In the genomic region with DNA sequence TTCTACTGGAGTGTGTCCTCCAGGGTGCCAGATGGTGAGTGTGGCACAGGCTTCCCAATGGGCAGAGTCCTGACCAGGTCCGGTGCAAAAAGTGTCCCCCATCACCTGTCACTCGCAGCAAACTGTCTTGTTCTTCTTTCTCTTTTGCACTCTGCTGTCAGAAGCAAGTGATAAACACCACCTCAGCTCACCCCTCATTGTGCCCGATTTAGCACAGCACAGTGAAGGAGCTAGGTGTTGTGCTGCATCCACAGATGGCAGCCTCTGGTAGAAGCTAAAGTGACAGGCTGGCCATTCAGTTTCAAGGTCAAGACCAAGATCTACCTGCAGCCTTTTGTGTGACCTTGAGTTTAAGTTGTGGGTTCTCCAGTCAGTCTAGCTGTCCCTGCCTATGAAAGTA, we compare ENCODE assay signal across 21 mouse cellular contexts.
"Had no signal": no experiment of that assay in that cellular context is flagged by ENCODE, and none has a peak within 500 bp of the region (broad histone marks: within the 10 kb centered on the region; RNA-seq: fewer than 3 reads in every experiment).

No protein-coding gene starts in this region.

- H3K27me3 ChIP-seq: limb, embryonic 15.5 days; neural tube, embryonic 12.5 days; stomach, embryonic 15.5 days had no signal

- H3K36me3 ChIP-seq: limb, embryonic 12.5 days; limb, embryonic 15.5 days; midbrain, embryonic 12.5 days; midbrain, embryonic 15.5 days; neural tube, embryonic 12.5 days; neural tube, embryonic 15.5 days; stomach, embryonic 15.5 days had no signal

- H3K4me2 ChIP-seq: limb, embryonic 12.5 days; limb, embryonic 15.5 days; liver, embryonic 11.5 days; lung, embryonic 14.5 days; midbrain, embryonic 12.5 days; midbrain, embryonic 15.5 days; neural tube, embryonic 12.5 days; neural tube, embryonic 15.5 days; stomach, embryonic 15.5 days had no signal

- ATAC-seq: liver, postnatal 0 days; lung, postnatal 0 days; midbrain, embryonic 15.5 days had no signal

- H3K9me3 ChIP-seq: midbrain, embryonic 15.5 days; stomach, embryonic 15.5 days had no signal

- DNase-seq: kidney, postnatal 10 days; kidney, postnatal 36 days; layer of hippocampus, postnatal 36 days; liver, postnatal 0 days; lung, embryonic 14.5 days; right cerebral cortex, adult 18-20 months; right cerebral cortex, postnatal 14 days; spleen, adult 18-20 months; thymus, postnatal 25 days had no signal

- H3K27ac ChIP-seq: left cerebral cortex, adult 2 months; limb, embryonic 12.5 days; limb, embryonic 15.5 days; liver, embryonic 14.5 days; macrophage; midbrain, embryonic 12.5 days; midbrain, embryonic 15.5 days; neural tube, embryonic 12.5 days; neural tube, embryonic 15.5 days; stomach, embryonic 15.5 days had no signal

- H3K4me3 ChIP-seq: left cerebral cortex, adult 2 months; limb, embryonic 12.5 days; limb, embryonic 15.5 days; midbrain, embryonic 12.5 days; midbrain, embryonic 15.5 days; neural tube, embryonic 12.5 days; neural tube, embryonic 15.5 days; stomach, embryonic 15.5 days had no signal

- H3K9ac ChIP-seq: limb, embryonic 12.5 days; limb, embryonic 15.5 days; liver, embryonic 14.5 days; liver, postnatal 0 days; lung, embryonic 14.5 days; midbrain, embryonic 12.5 days; midbrain, embryonic 15.5 days; neural tube, embryonic 12.5 days; neural tube, embryonic 15.5 days; stomach, embryonic 15.5 days had no signal

- H3K4me1 ChIP-seq: stomach, embryonic 15.5 days had no signal
